Mouse (Mus musculus) left cerebral cortex, postnatal 14 days (tissue): Measurements from ENCODE around the gene Lipc. TPM values are rescaled to one million over a fixed set of nuclear protein-coding genes. Genes with fewer than 3 reads are reported as not detected.

Source experiments
- DNase-seq, 2 experiments: peaks; one replicate each; pipeline ENCODE4 v3.0.0; 2021 to 2022; ENCODE audit warnings: low spot score in 2 of 2, mixed read lengths in 1 of 2
- intact Hi-C: fragments of 180-260 bp; cut with DNase I; formaldehyde crosslinking; loops from one replicate; pipeline ENCODE4 v1.15.1; 2025
- total RNA-seq, 2 experiments: library from RNA; stranded (reverse); gene quantifications; 2 replicates each; pipeline ENCODE4 v1.2.3; 2021

Lipc gene
- total RNA-seq, 2 experiments from 2014 or later: 0.32 to 0.66 TPM

DNA sequence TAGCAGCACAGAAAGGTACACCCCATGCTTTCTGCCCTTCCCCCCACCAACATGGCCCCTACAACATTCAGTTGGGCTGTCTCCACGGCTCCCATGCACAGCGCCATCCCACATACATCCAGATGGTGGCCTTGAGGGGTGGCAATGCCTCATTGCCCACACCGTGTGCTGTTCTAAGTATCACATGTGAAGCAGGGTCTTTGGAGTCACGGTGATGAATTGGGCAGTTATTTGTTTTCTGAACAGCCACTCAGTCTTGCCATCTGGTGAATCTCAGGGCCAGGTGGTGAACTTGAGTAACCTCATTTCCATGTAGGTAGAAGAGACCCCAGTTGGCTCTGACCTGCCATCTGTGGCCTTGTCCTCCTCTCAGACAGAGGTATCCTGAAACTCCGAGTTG lies 7.8 kb upstream of the Lipc start:
- intact Hi-C loops: no loop called here

DNA sequence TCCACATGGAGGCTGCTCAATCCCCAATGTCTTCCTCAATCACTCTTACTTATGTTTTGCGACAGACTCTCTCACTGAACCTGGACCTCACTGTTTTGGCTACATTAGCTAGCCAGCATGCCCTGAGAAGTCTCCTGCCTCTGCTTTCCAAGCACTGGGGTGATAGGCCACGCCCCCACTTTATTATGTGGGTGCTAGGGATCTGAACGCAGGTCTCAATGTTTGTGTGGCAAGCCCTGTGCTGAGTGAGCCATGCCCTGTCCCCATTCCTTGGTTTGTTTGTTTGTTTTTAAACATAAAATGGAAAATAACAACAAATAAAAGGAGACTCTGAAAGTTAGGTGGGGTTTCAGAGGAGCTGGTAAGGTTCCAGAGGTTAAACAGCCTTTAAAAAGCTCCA lies 7.4 kb upstream of the Lipc start:
- no peak for DNase-seq
- intact Hi-C loops: no loop called here

More for the DNA sequence above, 7.8 kb upstream of the Lipc start:
- DNase-seq: no peak

DNA sequence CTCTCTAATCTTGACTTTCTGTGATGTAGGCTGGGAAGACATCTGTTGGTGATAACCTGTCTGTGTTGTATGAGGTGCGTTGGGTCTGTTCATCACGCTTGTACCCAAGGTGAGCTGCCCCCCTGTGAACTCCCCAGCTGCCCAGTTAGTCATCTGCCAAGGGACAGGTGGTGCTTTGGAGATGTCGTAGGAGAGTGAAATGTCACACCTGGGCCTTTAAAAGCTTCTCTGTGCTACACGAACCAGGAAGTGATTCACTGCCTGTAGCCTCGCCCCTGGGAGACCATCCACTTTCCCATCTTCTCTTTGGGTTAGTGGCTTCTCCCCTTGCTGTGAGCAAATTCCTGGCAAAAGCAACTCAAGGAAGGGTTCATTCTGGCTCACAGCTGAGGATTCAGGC lies 6.4 kb upstream of the Lipc start:
- intact Hi-C loops: no loop called here
- no peak for DNase-seq

DNA sequence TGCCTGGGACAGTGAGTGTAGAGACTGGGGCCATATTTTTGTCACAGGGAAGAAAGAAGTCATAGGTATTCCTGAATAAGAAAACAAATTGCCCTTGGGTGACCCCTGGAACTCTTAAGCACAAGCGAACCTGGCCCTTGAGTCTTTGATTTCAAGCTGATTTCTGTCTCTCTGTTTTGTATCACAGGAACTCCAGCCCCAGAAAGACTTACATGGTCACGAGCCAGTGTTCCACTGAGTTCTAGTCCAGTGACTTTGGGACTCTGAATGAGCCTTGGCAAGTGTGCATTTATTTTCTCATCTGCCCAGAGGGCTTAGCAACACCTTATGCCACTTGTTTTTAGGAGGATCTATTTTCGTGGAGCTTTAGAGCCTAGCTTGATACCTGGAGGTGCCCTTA lies 5.7 kb upstream of the Lipc start:
- intact Hi-C loops: no loop called here
- no peak for DNase-seq

DNA sequence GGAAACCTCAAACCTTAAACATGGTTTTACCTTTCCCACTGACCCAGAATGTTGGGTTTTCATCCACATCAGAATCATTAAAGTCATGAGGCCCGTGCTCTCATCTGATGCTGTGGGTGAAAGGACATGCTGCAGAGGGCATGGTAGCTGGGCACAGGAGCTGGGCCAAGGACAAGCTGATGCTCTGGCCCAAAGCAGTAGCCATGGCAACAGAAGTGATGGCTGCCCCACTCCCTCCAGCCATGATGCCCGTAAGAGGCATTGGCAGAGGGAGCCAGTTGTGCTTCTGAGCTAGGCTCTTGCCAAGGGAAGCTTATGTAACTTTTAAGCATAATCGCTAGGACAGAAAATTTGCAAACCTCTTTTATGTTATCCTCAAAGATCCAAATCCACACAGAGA lies 2.2 kb upstream of the Lipc start:
- peak in 1 of 2 experiments; percentile 18 for DNase-seq
- intact Hi-C loops: no loop called here

DNA sequence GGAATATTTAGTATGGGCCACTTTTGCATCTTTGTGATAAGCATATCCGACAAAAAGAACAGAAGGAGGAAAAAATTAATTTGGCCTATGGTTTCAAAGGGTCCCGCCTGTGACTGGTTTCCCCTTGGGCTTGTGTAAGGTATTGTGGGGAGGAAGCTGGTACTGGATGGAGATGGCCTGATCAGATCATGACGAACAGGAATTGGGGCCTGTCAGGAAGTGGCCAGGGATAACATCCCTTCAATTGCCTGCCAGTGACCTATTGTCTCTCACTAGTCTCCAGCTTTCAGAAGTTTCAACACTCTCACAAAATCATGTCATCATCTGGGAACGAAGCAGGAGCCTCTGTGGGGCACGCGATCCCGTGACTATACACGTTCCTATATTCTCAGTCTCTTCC lies 2.7 kb downstream of the Lipc start:
- DNase-seq: no peak

DNA sequence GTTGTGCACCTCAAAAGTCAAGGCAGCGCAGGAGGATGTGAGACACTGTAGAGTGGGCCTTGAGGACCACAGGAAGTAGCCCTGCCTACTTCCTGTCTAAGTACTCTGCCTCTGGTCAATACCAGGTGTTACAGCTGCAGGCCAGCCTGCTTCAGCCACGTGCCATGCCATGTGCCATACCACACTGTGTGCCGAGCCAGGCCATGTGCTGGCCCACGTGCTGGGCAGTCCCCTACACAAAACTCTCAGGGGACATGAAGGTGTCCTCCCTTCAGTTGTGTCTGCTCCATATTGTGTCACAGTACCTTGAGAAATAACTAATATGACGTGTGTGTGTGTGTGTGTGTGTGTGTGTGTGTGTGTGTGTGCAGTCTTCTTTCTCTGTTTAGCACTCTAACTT lies 4.7 kb downstream of the Lipc start:
- no peak for DNase-seq
- intact Hi-C loops: no loop called here

More for the DNA sequence above, 2.7 kb downstream of the Lipc start:
- intact Hi-C loops: no loop called here

DNA sequence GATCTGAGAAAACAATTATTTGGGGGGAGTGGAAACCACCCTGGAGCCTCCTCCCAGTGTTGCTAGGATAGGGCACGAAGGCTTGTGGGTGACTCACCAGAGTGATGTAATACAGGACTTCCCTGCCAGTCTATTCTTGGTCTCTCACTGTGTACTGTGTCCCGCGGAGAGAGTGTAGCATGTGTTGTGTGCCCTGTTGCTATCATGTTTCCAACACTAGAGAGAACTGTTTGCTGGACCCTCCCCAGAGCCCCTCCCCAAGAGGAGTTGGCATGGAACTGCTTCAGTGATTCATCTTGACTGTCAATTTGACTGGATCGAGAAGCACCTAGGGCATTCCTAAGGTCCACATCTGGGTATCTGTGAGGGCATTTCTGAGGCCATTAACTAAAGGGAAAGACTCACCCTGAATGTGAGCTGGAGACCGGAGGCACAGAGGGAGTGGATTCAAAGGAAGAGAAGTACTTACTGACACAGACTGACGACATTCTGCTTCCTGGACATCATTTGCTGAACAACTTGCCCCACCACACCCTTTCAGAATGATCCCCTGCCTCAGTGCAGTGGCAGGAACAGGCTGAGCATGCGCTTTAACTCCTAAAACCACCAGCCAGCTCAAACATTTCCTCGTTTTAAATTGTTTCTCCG lies 9.2 kb downstream of the Lipc start:
- peak in 1 of 2 experiments; percentile 18 for DNase-seq
- intact Hi-C loops: no loop called here

DNA sequence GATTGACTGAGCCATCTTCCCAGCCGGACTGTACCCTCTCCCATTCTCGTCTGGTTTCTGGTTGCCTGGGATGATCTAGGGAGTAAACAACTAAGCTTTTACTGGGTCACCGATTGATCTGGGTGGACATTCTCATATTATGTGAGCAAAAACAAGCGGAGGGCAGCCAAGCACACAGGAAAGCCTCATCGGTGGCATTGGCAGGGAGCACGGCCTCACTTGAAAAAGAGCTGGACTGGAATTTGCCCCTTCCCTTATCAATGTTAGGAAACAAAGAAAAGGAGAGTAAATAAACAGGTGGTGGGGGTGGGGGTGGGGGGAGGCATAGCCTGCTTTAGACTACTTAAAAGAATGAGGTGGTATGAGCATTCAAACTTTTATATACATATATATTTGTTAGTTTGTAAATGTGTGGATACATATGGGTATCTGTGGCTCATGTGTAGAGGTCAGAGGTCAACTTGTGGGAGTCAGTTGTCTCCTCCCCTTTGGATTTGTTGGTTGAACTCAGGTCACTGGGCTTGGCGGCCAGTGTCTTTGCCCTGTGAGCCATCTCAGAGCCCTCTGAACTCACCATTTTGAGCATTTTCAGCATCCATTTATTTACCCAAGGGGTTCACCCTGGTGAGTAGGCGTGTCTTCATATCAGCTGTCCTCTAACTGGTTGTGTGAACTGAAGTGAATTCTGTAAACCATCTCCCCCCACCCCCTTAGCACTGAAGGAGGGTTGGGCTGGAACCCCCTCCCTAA lies 12.1 kb downstream of the Lipc start:
- no peak for DNase-seq
- intact Hi-C loops: no loop called here

DNA sequence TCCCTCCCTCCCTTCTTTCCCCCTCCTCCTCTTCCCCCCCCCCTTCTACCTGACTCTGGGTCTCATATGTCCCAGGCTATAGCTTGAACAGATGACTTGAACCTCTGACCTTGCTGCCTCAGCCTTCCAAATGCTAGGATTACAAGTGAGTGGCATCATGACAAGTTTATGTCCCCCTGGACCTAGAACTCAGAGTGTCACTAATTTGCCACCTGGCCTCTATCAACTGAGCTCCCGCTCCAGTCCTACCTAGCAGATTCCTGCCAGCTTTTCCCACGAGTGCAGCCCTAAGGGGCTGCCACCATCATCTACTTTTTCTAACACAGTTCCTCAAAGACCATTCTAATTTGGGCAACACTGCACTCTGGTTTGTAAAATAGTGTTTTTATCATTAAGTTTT lies 13.2 kb downstream of the Lipc start:
- intact Hi-C loops: no loop called here
- no peak for DNase-seq

DNA sequence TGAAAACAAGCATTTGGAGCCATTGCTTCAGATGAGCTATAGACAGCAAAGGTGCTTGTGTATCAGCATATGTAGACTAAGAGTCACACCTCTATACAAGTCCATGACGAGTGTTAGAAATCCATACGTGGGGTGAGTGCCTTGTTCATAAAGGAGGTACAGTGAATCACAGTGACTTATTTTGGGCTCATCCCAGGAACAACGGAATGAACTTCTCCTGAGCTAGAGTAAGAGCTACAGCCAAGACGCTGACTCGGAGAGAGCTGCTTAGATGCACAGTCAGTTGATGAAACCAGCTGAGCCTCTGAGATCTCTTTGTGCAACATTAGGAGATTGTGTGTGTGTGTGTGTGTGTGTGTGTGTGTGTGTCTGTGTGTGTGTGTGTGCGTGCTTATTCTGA lies 13.9 kb downstream of the Lipc start:
- intact Hi-C loops: no loop called here
- DNase-seq: no peak

DNA sequence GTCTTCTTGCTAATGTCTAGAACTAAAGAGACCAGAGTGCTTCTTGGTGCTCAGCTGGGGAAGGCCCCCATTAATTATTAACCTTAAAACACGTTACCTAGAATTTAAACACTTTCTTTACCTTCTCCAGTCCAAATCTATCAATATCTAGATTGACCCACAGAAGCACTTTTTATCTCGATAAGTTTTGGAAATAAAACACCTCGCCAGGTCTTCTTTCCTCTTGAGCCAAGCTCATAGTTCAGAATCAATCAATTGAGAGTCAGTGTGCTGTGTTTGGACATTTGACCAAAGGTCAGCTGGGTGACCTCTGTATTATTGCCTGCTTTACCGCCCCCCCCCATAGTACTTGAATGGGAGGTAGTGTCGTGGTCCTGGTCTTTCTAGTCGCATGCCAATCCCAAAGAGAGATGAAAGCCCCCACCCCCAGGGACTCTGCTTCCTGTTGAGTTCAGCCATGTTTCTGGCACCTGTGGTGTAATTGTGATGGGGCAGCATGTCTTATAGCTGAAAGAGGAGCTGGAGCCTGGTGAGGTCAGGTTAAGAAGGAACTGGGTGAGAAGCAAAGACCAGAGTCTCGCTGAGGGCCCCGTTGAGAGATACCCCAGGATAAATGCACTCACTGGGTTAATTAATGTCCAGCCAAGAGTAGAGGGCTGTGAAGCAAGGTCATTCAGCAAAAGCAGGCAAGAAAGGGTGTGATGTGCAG lies 17.3 kb downstream of the Lipc start:
- intact Hi-C loops: loop anchor here (5.0 kb wide), 1 partner anchor 262 kb away; no protein-coding TSS in a partner anchor
- no peak for DNase-seq

DNA sequence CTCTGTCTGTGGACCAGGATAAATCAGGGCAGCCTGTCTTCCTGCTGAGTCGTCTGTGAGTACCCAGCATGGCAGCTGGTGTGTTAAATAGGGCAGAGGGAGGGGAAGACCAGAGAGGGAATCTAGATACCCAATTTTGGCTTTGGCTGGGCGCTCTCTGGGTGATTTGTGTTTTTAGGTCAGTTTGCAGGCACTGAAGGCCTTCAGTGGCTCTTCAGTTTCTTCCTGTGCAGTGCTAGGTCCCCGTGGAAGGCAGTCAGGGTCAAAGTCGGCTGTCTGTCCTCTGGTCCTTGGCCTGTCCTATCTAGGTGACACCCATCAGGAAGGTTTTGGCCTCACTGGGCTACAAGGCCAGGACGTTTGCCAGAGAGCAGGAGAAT lies 21.4 kb downstream of the Lipc start:
- DNase-seq: peak in 1 of 2 experiments; percentile 17
- intact Hi-C loops: loop anchor here (5.0 kb wide), 1 partner anchor 258 kb away; no protein-coding TSS in a partner anchor

DNA sequence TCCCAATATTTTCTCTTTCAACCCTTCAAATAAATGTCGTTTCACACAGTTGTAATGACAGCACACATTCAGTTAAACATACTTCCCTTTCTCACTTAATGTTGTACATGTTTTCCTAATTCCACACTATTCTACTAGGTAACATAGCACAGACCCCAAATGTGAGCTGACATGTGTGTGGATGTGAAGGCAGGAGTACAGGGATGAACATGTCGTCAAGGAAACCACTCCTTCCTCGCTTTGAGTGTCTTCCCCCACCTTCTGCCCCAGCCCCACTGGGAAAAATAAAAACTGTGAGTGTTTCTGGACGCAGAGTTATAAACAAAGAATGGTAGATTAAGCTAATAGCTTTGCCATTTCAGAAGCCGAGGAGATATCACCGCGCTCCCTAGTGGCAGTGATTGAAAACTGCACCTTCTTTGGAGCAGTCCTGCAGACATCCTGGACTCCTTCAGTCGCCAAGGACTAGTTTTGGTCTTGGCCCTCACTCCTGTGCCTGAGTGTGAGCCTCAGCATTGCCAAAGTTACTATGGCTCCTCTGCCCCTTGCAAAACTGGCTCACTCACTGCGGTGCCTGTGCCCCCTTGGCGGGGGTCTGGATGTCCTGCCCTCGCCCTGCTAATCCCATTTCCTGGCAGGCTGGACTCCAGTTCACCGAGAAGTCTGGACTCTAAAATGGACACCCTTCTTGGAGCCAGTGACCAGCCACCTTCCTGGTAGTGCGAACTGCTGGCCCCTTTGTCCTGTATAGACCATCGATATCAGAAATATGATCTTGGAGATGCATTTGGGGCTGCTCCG lies 22.0 kb downstream of the Lipc start:
- peak; percentile 56 to 60 for DNase-seq
- intact Hi-C loops: loop anchor here (5.0 kb wide), 1 partner anchor 258 kb away; no protein-coding TSS in a partner anchor

DNA sequence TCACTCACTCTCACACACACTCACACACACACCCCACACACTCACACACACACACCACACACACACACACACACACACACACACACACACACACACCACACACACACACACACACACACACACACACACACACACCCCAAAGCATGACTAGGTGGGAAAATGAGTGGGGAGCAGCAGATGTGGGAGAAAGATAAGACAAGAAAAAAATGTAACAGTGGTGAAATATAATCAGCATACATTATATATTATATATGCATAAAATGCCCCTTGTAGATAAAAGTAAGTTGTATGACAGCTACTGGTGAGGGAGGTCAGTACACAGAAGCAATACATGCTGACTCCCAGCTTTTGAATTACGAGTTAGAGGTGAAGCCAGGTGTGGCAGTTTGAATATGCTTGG lies 23.6 kb downstream of the Lipc start:
- intact Hi-C loops: no loop called here
- no peak for DNase-seq

DNA sequence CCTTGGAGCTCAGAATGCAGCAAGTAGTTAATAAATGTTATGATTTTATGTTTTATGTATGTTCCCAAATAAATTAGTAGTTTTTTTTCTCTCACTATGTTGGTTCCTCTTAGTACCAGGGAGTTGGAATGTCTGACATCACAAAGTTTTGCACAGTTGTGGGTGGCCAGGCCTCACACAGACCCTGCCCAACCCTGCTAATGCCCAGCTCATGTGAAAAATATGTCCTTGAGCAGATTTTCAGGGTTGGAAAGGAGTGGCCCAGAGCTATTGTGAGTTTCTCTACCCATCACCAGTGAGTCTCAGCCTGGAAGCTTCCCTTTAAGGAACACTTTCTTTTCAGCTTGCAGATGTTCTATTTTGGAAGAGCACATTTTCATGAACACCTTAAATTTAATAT lies 24.3 kb downstream of the Lipc start:
- no peak for DNase-seq
- intact Hi-C loops: no loop called here

DNA sequence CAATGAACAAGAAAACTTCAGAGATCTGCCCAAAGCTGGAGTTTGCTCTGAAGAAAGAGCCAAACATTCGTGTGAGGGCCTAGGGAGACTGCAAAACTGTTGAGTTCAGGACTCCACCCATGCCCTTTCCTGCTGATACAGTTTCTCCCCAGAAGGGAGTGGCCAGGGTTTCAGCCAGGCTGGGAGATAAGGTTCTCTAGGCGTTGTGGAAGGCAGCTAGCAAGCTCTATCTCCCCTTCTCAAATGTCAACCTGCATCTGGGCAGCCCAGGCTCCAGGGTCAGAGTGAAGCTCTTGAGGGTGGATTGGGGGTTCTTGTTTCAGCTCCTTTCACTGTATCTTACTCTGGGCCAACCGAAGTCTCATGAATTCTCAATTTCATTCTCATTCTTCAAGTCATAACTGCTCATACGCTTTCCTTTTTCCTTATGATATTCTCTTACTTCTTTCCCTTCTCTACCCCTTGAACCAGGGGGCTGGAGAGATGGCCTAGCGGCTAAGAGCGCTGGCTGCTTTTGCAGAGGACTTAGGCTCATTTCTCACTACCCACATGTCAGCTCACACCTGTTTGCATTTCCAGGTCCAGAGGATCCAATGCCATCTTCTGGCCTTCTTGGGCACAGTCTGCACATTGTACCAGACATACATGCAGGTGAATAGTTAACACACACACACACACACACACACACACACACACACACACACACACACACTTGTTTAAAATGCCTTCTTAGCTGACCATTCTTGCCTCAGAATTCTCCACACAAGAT lies 25.0 kb downstream of the Lipc start:
- intact Hi-C loops: no loop called here

DNA sequence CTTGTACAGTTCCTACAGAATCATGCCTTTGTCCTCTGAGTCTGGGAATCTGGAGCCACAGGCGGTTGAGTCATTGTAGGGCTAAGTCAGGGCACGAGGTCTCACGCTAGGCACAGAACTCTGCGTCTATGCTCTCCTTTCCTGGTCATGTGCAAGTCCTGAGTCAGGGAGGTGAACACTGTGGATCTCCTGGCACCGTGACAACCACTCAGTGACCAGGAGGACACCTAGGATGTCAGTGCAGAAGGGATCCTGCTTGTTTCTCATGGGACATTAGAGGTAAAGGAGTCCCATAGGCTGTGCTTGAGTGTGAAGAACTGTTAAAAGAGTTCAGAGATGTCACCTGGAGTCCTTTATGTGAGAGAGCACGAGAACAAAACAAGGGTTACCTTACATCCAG lies 26.8 kb downstream of the Lipc start:
- no peak for DNase-seq
- intact Hi-C loops: no loop called here

More for the DNA sequence above, 25.0 kb downstream of the Lipc start:
- DNase-seq: no peak

DNA sequence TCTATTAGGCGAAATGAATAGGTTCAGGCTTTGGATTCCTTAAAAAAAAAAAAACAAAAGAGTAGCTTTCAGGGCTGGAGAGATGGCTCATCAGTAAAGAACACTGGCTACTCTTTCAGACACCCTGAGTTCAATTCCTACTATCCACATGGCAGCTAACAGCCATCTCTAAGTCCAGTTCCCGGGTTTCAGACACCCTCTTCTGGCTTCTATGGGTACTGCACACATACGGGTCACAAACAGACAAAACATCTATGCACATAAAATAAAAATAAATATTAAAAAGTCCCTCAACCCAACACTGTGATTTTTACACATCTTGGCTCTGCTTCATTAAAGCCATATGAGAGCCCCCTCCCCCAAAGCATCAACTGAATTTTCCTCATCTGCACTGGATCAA lies 27.3 kb downstream of the Lipc start:
- intact Hi-C loops: no loop called here
- DNase-seq: no peak
